Mouse (Mus musculus): Measurements from ENCODE around the gene Taar9.
"Not testable (repeated sequence)": the region's sequence is repeated elsewhere in the genome, so short reads cannot be mapped to it uniquely, and the experiment has no call there.

Taar9 gene

GRCm38 (mm10) chr10:24109434-24109833, at the start of gene Taar9:
Gene Taar9, minus strand, starts transcription at chr10:24109534.
- in situ Hi-C loops (cut with MseI, MboI), result not testable (repeated sequence)

GRCm38 (mm10) chr10:24158470-24159254, 49.3 kb upstream of the Taar9 start:
- in situ Hi-C loops (cut with MseI, MboI), result no loop called here

GRCm38 (mm10) chr10:24150086-24150485, 40.8 kb upstream of the Taar9 start:
- in situ Hi-C loops (cut with MseI, MboI), result no loop called here

- in situ Hi-C loops (cut with MseI, MboI), result no loop called here
Measured at GRCm38 (mm10) chr10:24149135-24149781, 39.9 kb upstream of the Taar9 start, which contains the start of gene Stx7. Gene Stx7, plus strand, starts transcription at chr10:24149302.

- in situ Hi-C loops (cut with MseI, MboI), result no loop called here
Measured at GRCm38 (mm10) chr10:24142735-24143134, 33.4 kb upstream of the Taar9 start.

- in situ Hi-C loops (cut with MseI, MboI), result no loop called here
Measured at GRCm38 (mm10) chr10:24138623-24139261, 29.4 kb upstream of the Taar9 start.

GRCm38 (mm10) chr10:24134071-24134645, 24.8 kb upstream of the Taar9 start:
- in situ Hi-C loops (cut with MseI, MboI), result no loop called here

GRCm38 (mm10) chr10:24133132-24133531, 23.8 kb upstream of the Taar9 start:
- in situ Hi-C loops (cut with MseI, MboI), result no loop called here

GRCm38 (mm10) chr10:24132273-24132672, 22.9 kb upstream of the Taar9 start:
- in situ Hi-C loops (cut with MseI, MboI), result no loop called here

GRCm38 (mm10) chr10:24131451-24132262, 22.3 kb upstream of the Taar9 start:
- in situ Hi-C loops (cut with MseI, MboI), result no loop called here

GRCm38 (mm10) chr10:24111116-24111778, 1.9 kb upstream of the Taar9 start:
- in situ Hi-C loops (cut with MseI, MboI), result loop anchor here in 1 of 2 experiments (10.0 kb wide), 1 partner anchor 136 kb away; the partner anchor contains the start of gene Taar5

- in situ Hi-C loops (cut with MseI, MboI), result no loop called here
Measured at GRCm38 (mm10) chr10:24108236-24108635, 1.1 kb downstream of the Taar9 start.

GRCm38 (mm10) chr10:24107747-24108146, 1.6 kb downstream of the Taar9 start:
- in situ Hi-C loops (cut with MseI, MboI), result no loop called here

GRCm38 (mm10) chr10:24103299-24103698, 6.0 kb downstream of the Taar9 start:
- in situ Hi-C loops (cut with MseI, MboI), result not testable (repeated sequence)

- in situ Hi-C loops (cut with MseI, MboI), result not testable (repeated sequence)
Measured at GRCm38 (mm10) chr10:24101812-24102211, 7.5 kb downstream of the Taar9 start, which contains the start of gene Taar8c. Gene Taar8c, minus strand, starts transcription at chr10:24101912.

- in situ Hi-C loops (cut with MseI, MboI), result not testable (repeated sequence)
Measured at GRCm38 (mm10) chr10:24097010-24097409, 12.3 kb downstream of the Taar9 start.

GRCm38 (mm10) chr10:24092194-24092593, 17.1 kb downstream of the Taar9 start, which contains the start of gene Taar8b:
Gene Taar8b, minus strand, starts transcription at chr10:24092294.
- in situ Hi-C loops (cut with MseI, MboI), result no loop called here

GRCm38 (mm10) chr10:24087168-24087567, 22.2 kb downstream of the Taar9 start:
- in situ Hi-C loops (cut with MseI, MboI), result loop anchor here (10.0 kb wide), 1 partner anchor 272 kb away; no protein-coding TSS in a partner anchor

- in situ Hi-C loops (cut with MseI, MboI), result loop anchor here (10.0 kb wide), 1 partner anchor 272 kb away; no protein-coding TSS in a partner anchor
Measured at GRCm38 (mm10) chr10:24086555-24086954, 22.8 kb downstream of the Taar9 start.

GRCm38 (mm10) chr10:24085936-24086335, 23.4 kb downstream of the Taar9 start:
- in situ Hi-C loops (cut with MseI, MboI), result loop anchor here (10.0 kb wide), 1 partner anchor 271 kb away; no protein-coding TSS in a partner anchor

Measured in mouse trophoblast stem cell (cell line).